11 mouse cellular contexts compared by ENCODE assay signal in genomic region chr8:114850014-114850870, GRCm38 (mm10).
DNase-seq lines count a peak whose midpoint lies in the region; ATAC-seq lines count a peak whose summit lies in the region.
"Had no signal": no experiment of that assay in that cellular context is flagged by ENCODE, and none has a peak within 500 bp of the region (broad histone marks: within the 10 kb centered on the region; RNA-seq: fewer than 3 reads in every experiment).

No protein-coding gene starts in this region.

- H3K9ac ChIP-seq in liver, embryonic 13.5 days = no peak overlapping the region
- H3K9ac ChIP-seq in embryonic facial prominence, embryonic 14.5 days (ENCODE audit: low read depth, low read length) = no peak overlapping the region
- H3K9ac ChIP-seq in midbrain, embryonic 14.5 days (replicated peaks; ENCODE audit: low read length) = no peak overlapping the region

- H3K36me3 ChIP-seq in liver, embryonic 13.5 days = no peaks in the 10 kb centered on the region
- no peaks in the 10 kb centered on the region for H3K36me3 ChIP-seq in embryonic facial prominence, embryonic 14.5 days (ENCODE audit: control insufficient read depth, insufficient read depth, low read length)
- no peaks in the 10 kb centered on the region for H3K36me3 ChIP-seq in midbrain, embryonic 14.5 days (ENCODE audit: control insufficient read depth, insufficient read depth, low read length)

- H3K27ac ChIP-seq in liver, embryonic 13.5 days = no peak overlapping the region
- H3K27ac ChIP-seq in embryonic facial prominence, embryonic 14.5 days (replicated peaks; ENCODE audit: low read depth, low read length) = no peak overlapping the region
- no peak overlapping the region for H3K27ac ChIP-seq in midbrain, embryonic 14.5 days (replicated peaks; ENCODE audit: low read depth, low read length)

- peak; percentile 17 to 18 for DNase-seq in cerebellum, postnatal 10 days
- no peak for DNase-seq in cerebellum, adult 18-20 months
- no peak for DNase-seq in liver, embryonic 13.5 days
- DNase-seq in liver = no peak
- peak; percentile 25 for DNase-seq in embryonic facial prominence, embryonic 14.5 days (ENCODE audit: low spot score)
- DNase-seq in midbrain, embryonic 14.5 days = peak; percentile 47
- DNase-seq in heart, adult 18-20 months = no peak
- DNase-seq: adrenal gland, postnatal 14 days; cerebellum, adult 9-11 months; thymus, postnatal 14 days had no signal

- H3K4me2 ChIP-seq in liver, embryonic 13.5 days = peak overlapping the region; percentile 6; the same call in 1 of the 2 replicates
- H3K4me2 ChIP-seq in embryonic facial prominence, embryonic 14.5 days (ENCODE audit: low read depth, low read length) = no peak overlapping the region
- no peak overlapping the region for H3K4me2 ChIP-seq in midbrain, embryonic 14.5 days (ENCODE audit: low read length)

- no peaks in the 10 kb centered on the region; the same call in 1 of the 2 replicates for H3K4me1 ChIP-seq in liver, embryonic 13.5 days (replicated peaks)
- no peaks in the 10 kb centered on the region for H3K4me1 ChIP-seq in embryonic facial prominence, embryonic 14.5 days (ENCODE audit: control insufficient read depth, insufficient read depth, low read length)
- H3K4me1 ChIP-seq in midbrain, embryonic 14.5 days (ENCODE audit: control insufficient read depth, insufficient read depth, low read length) = peaks cover 37% of the 10 kb centered on the region

- 41% methylated on average over 13 of the region's 15 CpGs for WGBS in liver, embryonic 13.5 days (ENCODE audit: insufficient replicate concordance)
- 38% methylated on average over 15 of the region's 15 CpGs for WGBS in embryonic facial prominence, embryonic 14.5 days
- 36% methylated on average over 15 of the region's 15 CpGs for WGBS in midbrain, embryonic 14.5 days

- no peak overlapping the region for H3K4me3 ChIP-seq in liver, embryonic 13.5 days (replicated peaks)
- H3K4me3 ChIP-seq in embryonic facial prominence, embryonic 14.5 days (ENCODE audit: low read depth, low read length) = no peak overlapping the region
- H3K4me3 ChIP-seq in midbrain, embryonic 14.5 days (replicated peaks; ENCODE audit: low read depth, low read length) = no peak overlapping the region

- peak; percentile 36 for ATAC-seq in liver, embryonic 13.5 days (ENCODE audit: low read depth)
- ATAC-seq in embryonic facial prominence, embryonic 14.5 days (ENCODE audit: low read depth) = peak; percentile 55; the same call in 1 of the 2 replicates
- ATAC-seq in midbrain, embryonic 14.5 days (ENCODE audit: low FRiP score, low TSS enrichment) = no peak
- ATAC-seq in monocyte, adult 5-6 weeks (replicated peaks; ENCODE audit: insufficient number of reproducible peaks, low FRiP score, low TSS enrichment, poor library complexity, severe bottlenecking) = no peak

- no peaks in the 10 kb centered on the region for H3K9me3 ChIP-seq in liver, embryonic 13.5 days (replicated peaks)
- no peaks in the 10 kb centered on the region for H3K9me3 ChIP-seq in embryonic facial prominence, embryonic 14.5 days (ENCODE audit: control insufficient read depth, low read length)
- H3K9me3 ChIP-seq in midbrain, embryonic 14.5 days (ENCODE audit: control insufficient read depth, low read length) = no peaks in the 10 kb centered on the region

- H3K27me3 ChIP-seq in liver, embryonic 13.5 days = no peaks in the 10 kb centered on the region
- H3K27me3 ChIP-seq in embryonic facial prominence, embryonic 14.5 days (replicated peaks; ENCODE audit: control insufficient read depth, insufficient read depth, low read length) = no peaks in the 10 kb centered on the region
- H3K27me3 ChIP-seq in midbrain, embryonic 14.5 days (ENCODE audit: control insufficient read depth, insufficient read depth, low read length) = no peaks in the 10 kb centered on the region

Comparison
In these comparisons a context has a peak if more than half of its experiments do, and no peak if none do; other contexts are left out.
1. DNase-seq: peak in cerebellum, postnatal 10 days (2 of 2), embryonic facial prominence, embryonic 14.5 days (single experiment) and midbrain, embryonic 14.5 days (single experiment); none in cerebellum, adult 18-20 months (0 of 2), liver, embryonic 13.5 days (single experiment), liver (single experiment) and heart, adult 18-20 months (0 of 2).
2. ATAC-seq: peak in liver, embryonic 13.5 days (single experiment) and embryonic facial prominence, embryonic 14.5 days (single experiment); none in midbrain, embryonic 14.5 days (single experiment) and monocyte, adult 5-6 weeks (single experiment).